Mouse (Mus musculus) adrenal gland, postnatal 36 days (tissue): ENCODE results near the gene Msrb3. TPM values are rescaled to one million over a fixed set of nuclear protein-coding genes. Genes with fewer than 3 reads are reported as not detected.
A peak's percentile ranks its signal among the peaks of the same experiment; 100 is the strongest.

Source experiments
- DNase-seq, 2 experiments: peaks; one replicate each; pipeline ENCODE4 v3.0.0; 2021; ENCODE audit warnings: mixed read lengths in 1 of 2
- total RNA-seq, 2 experiments: library from RNA; stranded (reverse); gene quantifications; 2 replicates each; pipeline ENCODE4 v1.2.3; 2021

Msrb3 gene
- total RNA-seq, 2 experiments from 2014 or later: 47.1 to 68.1 TPM

GRCm38 (mm10) chr10:120861674-120862073 lies 37.2 kb downstream of the Msrb3 start:
- DNase-seq: no peak

DNA sequence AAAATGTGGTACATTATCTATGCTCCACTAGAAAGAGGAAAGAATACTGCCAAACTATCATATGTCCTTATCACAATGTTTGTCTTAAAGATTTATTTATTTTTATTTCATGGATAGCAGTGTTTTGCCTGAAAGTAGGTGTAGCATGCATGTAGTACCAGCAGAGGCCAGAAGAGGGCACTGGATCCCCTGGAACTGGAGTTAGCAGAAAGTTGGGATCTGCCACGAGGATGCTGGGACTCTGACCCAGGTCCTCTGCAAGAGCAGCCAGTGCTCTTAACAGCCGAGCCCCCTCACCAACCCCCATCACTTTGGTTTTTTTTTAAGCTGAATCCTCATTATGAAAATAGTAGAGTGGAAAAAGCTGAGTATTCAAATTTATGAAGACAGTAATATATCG lies 37.7 kb downstream of the Msrb3 start:
- peak in 1 of 2 experiments; percentile 46 for DNase-seq

- DNase-seq: peak; percentile 47 to 60
Measured at GRCm38 (mm10) chr10:120857531-120858001, 41.3 kb downstream of the Msrb3 start.

GRCm38 (mm10) chr10:120854329-120854728 lies 44.6 kb downstream of the Msrb3 start:
- no peak for DNase-seq

GRCm38 (mm10) chr10:120853816-120854215 lies 45.1 kb downstream of the Msrb3 start:
- DNase-seq: no peak

DNA sequence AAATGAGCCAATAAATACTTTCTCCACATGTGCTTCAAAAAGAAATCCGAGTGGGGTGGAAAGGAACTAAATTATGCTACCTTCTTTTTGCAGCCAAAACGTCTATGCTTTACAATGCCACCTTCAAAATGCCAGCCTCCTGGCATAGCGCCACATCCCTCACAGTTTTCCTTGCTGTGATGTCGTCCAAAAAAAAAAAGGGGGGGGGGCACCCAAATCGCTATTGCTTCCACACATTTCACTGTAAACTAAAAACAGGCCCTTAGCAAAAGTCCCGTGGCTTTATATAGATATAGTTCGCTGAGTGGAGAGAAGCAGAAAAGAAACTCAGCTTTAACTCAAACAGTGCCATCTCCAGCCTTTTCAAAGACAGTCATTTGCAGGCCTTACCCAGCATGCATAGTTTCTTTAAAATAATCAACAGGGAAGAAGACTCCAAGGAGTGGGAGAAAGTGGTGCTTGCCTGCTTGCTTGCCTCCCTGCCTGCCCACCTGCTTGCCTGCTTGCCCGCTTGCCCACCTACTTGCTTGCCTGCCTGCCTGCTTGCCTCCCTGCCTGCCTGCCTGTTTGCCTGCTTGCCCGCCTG lies 47.6 kb downstream of the Msrb3 start:
- DNase-seq: peak; percentile 52 to 53

DNA sequence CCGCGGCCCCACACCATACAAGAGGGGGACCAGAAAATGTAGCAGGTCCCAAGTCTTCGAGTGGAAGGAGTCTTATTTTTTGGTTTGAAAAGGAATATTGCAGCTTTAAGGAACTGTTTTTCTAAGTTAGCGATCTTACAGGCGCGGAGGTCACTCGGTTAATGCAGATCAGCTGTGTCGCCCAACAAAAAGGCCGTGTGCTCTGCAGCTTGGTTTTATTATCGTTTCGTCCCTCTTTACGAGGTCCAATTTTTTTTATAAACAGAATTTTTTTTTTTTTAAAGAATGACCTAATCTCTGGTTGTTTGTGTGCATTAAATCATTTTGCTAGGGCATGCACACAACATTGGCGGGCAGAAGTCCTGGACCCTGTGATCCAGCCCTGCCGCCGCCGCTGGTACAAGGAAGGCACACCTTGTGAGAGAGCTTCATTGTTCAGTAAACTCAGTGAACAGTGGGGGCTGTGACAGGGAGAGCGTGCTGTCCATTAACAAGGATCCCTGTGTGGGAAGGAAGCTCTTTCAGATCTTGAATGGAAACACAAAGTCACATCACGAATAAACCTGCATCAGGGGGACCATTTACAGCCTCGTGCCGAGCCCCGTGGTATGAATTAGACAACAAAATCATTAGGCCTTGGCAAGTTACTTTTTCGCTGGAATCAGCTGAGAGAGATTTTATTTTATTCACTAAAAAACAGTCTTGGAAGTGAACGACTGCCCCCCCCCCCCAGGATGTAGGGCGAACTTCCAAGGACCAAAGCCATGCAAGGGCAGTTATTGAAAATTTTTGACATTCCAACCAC lies 48.3 kb downstream of the Msrb3 start:
- DNase-seq: peak in 1 of 2 experiments; percentile 40

DNA sequence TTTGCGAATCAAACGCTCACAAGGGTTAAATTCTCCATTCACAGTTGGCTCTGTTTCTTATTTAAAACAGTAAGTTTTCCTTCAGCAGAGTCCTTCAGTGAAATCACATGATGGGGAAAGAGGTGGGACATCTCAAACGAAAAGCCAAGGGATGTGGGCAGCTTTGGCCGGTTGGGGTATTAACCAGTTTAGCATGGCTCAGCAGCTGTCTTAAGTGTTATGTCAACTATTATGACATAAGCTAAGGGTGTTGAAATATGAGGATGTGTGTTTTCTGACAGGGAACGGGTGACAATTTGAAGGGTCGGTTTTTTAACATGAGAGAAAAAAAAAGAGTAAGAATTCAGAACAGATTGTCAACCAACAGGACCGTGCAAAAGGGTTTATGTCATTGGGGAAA lies 50.2 kb downstream of the Msrb3 start:
- DNase-seq: no peak

DNA sequence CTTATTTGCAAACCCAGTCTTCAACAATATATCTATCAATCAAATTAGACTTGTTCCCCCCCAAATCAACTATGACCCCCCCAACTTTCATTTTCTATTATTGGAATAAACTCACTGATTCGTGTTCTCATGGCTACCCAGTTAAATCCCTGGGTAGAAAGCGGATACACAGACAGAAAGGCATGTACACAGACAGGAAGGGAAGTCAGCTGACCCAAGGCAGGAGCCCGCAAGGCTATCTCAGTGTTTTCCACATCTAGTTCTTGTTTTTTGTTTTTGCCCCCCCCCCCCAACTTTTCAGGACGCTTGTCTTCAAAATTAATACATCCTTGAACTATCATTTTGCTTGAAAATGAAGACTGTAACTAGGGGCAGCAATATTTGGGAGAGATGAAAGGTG lies 51.1 kb downstream of the Msrb3 start:
- no peak for DNase-seq

DNA sequence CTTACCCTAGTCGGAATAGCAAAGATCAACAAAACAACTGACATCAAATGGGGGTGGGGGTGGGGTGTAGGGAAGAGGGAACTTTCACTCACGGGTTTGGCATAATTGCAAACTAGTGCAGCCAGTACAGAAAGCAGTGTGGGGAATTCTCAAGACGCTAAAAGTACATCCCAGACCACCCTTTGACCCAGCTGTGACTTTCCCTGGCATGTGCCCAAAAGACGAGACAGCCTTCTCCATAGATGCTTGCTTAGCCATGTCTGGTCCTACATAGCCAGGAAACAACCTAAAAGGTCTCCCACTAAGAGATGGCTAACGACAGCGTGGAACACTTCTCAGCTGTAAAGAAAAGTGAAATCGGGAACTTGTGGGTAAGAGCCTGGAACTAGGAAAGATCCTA lies 58.9 kb downstream of the Msrb3 start:
- DNase-seq: no peak

- DNase-seq: no peak
Measured at GRCm38 (mm10) chr10:120834531-120834930, 64.4 kb downstream of the Msrb3 start.

DNA sequence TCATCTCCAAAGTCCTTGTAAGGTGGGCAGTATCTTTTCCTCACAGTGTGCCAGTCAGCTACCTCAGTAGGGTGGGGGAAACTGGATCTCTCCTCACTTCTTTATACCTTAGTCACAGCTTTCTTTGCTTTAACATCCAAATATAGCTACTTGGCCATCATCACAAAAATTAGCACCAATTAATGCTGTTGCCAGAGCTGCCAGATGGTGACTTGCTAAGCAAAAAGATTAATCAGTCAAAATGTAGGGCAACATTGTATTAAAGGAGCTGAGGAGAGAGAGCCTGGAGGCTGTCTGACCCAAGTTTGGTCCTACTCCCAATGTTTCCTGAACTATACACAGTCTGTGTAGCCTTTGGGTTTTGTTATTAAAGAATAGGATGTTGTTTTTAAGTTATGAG lies 65.1 kb downstream of the Msrb3 start:
- no peak for DNase-seq

- DNase-seq: no peak
Measured at GRCm38 (mm10) chr10:120827761-120828160, 71.1 kb downstream of the Msrb3 start.

DNA sequence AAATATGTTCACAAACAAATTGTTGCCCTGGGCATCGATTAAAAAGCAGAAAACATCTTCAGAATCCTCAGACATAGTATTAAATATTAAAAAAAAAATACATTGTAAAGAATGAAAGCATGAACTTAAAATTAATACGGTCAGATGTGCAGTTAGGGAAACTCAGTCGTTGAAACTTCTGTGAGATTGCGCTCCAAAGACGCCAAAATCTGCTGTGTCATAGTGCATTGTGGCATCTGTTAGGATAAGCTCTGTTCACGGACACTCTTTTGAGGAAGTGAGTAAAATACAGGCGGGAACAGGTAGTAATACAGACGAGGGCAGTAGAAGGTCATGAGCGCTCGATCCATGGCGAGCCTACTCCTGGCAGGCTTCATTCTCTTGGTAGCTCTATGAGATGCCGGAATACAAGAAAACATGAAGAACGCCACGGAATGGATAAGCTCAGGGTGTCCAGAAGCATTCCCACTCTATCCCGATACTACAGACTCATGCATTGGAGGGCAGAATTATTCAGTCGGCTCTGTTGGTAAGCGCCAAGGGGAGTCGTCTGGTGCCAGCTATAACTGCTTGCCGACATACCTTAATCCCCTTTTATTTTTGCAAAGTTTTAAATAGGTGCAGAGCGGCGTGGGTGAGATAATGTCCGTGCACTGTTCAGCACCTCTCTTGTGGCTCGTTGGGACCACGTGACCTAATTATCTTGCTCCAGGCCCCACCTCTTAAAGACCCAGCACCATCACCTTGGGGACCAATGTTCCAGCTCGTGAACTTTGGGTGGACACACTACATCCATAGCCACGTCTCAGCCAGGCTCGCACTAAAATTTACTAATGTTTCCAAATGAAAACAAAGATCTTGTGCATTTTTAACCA lies 71.9 kb downstream of the Msrb3 start:
- DNase-seq: no peak

DNA sequence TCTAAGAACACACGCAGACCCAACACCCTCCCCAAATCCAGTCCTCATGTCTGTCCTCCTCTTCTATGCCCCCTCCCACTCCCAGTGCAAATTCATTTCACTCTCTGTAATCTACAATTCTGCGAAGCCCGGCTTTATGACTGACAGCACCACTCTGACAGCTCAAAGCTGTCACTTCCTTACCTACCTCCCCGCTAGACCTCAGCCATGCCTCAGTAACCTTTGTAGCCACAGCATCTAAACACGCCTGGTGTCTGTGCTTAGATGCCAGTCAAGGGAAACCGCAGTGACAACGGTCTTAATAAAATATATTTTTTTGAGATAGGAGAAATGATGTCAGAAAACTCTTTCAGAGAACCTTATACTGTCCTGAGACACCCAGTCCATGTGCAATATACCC lies 72.5 kb downstream of the Msrb3 start:
- DNase-seq: no peak

DNA sequence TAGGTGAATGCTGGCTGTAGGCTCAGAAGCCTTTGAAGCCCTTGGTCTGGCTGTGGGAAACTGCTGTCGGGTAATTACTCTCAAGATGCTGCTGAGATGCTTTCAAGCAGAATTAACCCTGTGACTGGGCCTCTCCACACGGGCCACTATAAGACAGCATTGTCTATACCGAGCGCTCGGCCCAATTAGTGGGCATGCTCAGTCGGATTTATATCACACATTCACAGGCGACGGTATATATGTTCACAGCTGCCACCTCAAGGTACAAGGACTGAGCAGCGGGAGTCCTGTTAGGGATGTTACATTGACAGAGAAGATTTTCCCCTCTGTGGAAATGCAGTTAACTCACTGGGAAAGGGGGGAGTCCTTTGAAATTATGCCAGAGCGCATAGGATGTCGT lies 73.3 kb downstream of the Msrb3 start:
- no peak for DNase-seq

DNA sequence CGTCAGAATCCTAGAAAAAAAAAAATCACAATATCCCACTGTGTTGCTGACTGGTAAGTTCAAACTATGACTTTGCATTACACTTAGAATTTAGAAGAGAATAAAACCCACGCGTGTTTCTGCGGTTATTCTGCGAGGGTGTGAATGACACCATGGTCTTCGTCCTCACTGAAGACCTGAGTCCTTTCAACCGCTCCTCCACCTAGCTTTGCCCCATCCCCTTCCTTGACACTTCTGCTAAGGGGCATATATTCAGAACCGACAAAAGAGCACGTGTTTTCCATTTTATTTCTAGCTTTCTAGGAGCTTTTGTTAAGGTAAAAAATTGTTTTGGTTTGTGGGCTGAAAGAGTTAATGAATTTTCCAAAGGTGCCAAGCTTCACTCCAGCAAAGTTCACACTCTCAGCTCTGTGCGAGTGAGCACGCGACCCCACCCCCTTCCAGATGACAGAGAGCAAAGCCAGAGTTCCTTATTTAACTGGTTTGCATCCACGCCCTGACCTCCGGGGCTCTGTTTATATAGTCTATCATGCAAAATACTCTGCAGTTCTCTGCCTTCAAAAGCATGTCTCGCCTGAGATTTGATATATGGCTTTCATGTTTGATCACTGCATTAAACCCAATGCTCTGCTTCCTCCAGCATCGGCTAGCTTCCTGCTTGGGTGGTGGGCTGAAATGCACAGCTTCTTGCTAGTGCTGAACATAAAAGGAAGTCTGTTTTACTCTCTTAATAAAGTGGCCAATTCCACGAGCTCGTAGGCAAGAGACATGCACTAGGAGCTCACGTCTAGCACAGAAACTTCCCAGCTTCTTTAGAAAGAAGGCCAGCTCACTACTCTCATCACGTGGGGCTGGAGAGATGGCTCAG lies 77.2 kb downstream of the Msrb3 start:
- DNase-seq: no peak

GRCm38 (mm10) chr10:120820781-120821300 lies 78.1 kb downstream of the Msrb3 start:
- no peak for DNase-seq

- no peak for DNase-seq
Measured at GRCm38 (mm10) chr10:120815290-120815689, 83.6 kb downstream of the Msrb3 start.

DNA sequence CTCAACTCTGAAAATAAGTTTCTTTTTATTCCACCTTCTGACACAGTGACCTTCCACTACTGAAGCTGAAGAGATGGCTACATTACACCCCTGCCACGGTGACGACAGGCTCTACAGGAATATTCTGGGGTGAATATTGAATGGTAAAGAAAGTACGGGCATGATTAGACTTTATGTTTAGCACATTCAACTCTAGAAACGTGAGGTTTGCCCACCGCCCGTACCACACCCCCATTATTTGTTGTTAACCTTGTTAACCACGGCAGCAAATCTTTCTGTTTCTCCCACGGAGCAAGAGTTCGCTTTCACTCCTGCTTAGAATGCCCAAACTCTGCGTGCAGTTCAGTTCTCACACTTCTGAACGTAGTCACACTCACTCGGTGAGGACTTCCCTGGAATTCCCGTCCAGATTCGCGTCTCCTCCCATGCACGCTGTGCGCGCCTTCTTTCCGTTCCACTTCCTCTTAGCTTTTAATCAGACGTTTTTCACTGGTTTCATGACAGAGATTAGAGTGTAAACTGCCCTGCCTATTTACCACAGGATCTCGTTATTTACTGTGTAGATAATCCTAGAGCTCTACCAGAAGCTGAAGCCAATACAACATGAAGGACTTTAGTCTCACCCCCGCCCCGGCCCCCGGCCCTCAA lies 87.0 kb downstream of the Msrb3 start:
- peak in 1 of 2 experiments; percentile 5 for DNase-seq
